Mouse (Mus musculus) small intestine, adult 2 months (tissue): Measurements from ENCODE around the gene Gm17720. TPM values are rescaled to one million over a fixed set of nuclear protein-coding genes. Genes with fewer than 3 reads are reported as not detected.
"Not testable (repeated sequence)": the region's sequence is repeated elsewhere in the genome, so short reads cannot be mapped to it uniquely, and the experiment has no call there.

Experiments
- H3K27ac ChIP-seq: fragments of 200-500 bp; 2 replicates; pipeline ENCODE4 v1.5.1; 2012; ENCODE audit warnings: low read depth, low read length, control low read depth, inconsistent platforms; ENCODE audit not compliant: insufficient read depth
- H3K27me3 ChIP-seq: fragments of 200-500 bp; 2 replicates; pipeline ENCODE4 v1.6.1; 2012; ENCODE audit warnings: mild to moderate bottlenecking, moderate library complexity, low read length, inconsistent platforms; ENCODE audit not compliant: control insufficient read depth, insufficient read depth
- H3K36me3 ChIP-seq: fragments of 200-500 bp; 2 replicates; pipeline ENCODE4 v1.6.1; 2012; ENCODE audit warnings: mild to moderate bottlenecking, low read length, control low read depth, inconsistent platforms; ENCODE audit not compliant: control insufficient read depth, insufficient read depth
- H3K4me1 ChIP-seq: fragments of 200-500 bp; 2 replicates; pipeline ENCODE4 v1.6.1; 2012; ENCODE audit warnings: low read length, inconsistent platforms, mixed read lengths; ENCODE audit not compliant: control insufficient read depth, insufficient read depth, insufficient read length
- H3K4me3 ChIP-seq: fragments of 200-500 bp; 2 replicates; pipeline ENCODE4 v1.5.1; 2012; ENCODE audit warnings: low read depth, mild to moderate bottlenecking, control low read depth, inconsistent platforms, low read length, moderate library complexity
- CTCF ChIP-seq: fragments of 200-500 bp; IDR thresholded peaks from 2 replicates; pipeline ENCODE4 v1.5.1; 2012; ENCODE audit warnings: low read depth, mild to moderate bottlenecking, control low read depth, inconsistent platforms, low read length, moderate library complexity, mixed read lengths; ENCODE audit not compliant: insufficient replicate concordance, insufficient read length; ENCODE audit errors: extremely low read depth
- POLR2A ChIP-seq: fragments of 200-500 bp; IDR thresholded peaks from 2 replicates; pipeline ENCODE4 v1.6.1; 2012; ENCODE audit warnings: low read depth, mild to moderate bottlenecking, control low read depth, inconsistent platforms, low read length, moderate library complexity
- WGBS: fragments of 180-500 bp; shearing (Covaris S2); methylation state at CpG from one replicate; pipeline ENCODE4 v1.1.7; 2018; 5-methylcytosine and 5-hydroxymethylcytosine counted together
- polyA plus RNA-seq: library from polyadenylated mRNA; depleted of rRNA; stranded (reverse); fragments of >200 nt; gene quantifications from 2 replicates; pipeline ENCODE4 v1.2.3, GENCODE M21; 2012; rRNA removed

Gm17720 gene
- polyA plus RNA-seq, 1 experiment = not detected

GRCm38 (mm10) chr8:110039659-110040058, 62.9 kb downstream of the Gm17720 start, which contains the start of gene Chst4:
Chst4 (minus strand) TSS chr8:110039740.
- H3K36me3 ChIP-seq = 0 out of 2 replicates have a peak, but pooled peaks cover 1% of the 10 kb centered on the region
- H3K27ac ChIP-seq = peak within 1 kb of the TSS; percentile 89
- 31% methylated on average over 5 of the region's 5 CpGs for WGBS
- peaks cover 30% of the 10 kb centered on the region for H3K4me1 ChIP-seq
- H3K4me3 ChIP-seq = peak within 1 kb of the TSS; percentile 32
- TF ChIP-seq POLR2A = no peak
- H3K27me3 ChIP-seq = no peaks in the 10 kb centered on the region

DNA sequence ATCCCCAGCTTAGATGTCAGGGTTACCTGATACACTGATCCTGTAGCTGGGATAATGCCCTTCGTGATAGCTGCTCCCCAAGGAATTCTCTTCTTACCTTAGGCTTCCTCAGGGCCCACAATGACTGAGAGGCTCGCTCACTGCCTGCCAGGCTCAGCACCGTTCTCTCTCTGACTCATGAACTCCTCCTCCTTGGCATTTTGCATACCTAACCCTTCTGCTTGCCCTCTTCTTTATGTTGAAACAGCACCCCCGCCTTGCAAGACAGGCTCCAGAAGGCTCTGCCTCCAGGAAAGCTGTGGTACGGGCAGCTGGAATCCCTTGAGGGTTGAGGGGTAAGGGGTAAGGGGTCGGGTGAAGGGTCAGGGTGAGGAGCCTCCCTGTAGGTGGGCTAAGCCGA, 63.3 kb downstream of the Gm17720 start:
- Histone ChIP-seq H3K36me3 (0 out of 2 replicates have a peak, but pooled peaks cover 1% of the 10 kb centered on the region), H3K27me3 (no peaks in the 10 kb centered on the region), H3K4me3 (peak overlapping the region; percentile 32), H3K27ac (peak overlapping the region; percentile 77), H3K4me1 (peaks cover 30% of the 10 kb centered on the region)
- TF ChIP-seq POLR2A (no peak), CTCF (no peak)
- 13% methylated on average over 7 of the region's 7 CpGs for WGBS

DNA sequence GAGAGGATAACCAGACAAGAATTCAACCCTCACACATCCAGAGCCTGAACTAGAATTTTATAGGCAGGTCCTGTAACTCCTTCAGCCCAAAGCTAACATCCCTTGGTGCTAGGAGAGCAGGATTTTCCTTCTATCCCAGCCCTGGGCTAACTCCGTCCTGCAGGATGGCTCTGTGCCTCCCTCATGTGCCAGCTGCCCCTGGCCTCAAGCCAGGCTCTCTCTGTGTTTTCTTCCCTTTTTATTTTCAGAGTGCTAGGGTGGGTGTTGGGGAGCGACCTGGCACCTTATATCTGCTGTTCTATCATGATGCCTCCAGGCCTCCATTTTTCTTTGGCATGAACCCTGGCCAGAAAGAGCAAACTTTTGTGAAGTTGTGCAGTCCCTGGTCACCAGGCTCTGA, 66.4 kb downstream of the Gm17720 start:
- Histone ChIP-seq H3K36me3 (0 out of 2 replicates have a peak, but pooled peaks cover 1% of the 10 kb centered on the region), H3K4me3 (no peak overlapping the region), H3K27me3 (no peaks in the 10 kb centered on the region), H3K4me1 (peaks cover 29% of the 10 kb centered on the region), H3K27ac (no peak overlapping the region)
- WGBS = 43% methylated on average over 2 of the region's 2 CpGs
- TF ChIP-seq POLR2A = no peak
- TF ChIP-seq CTCF = no peak

- Histone ChIP-seq H3K4me1 (peaks cover 20% of the 10 kb centered on the region), H3K27me3 (no peaks in the 10 kb centered on the region), H3K4me3 (no peak overlapping the region), H3K36me3 (0 out of 2 replicates have a peak, but pooled peaks cover 1% of the 10 kb centered on the region), H3K27ac (no peak overlapping the region)
- WGBS = 76% methylated on average over 4 of the region's 4 CpGs
- no peak for TF ChIP-seq CTCF
- TF ChIP-seq POLR2A = no peak
Observed at GRCm38 (mm10) chr8:110034331-110034730, 68.2 kb downstream of the Gm17720 start.

- not testable (repeated sequence) for H3K4me3 ChIP-seq, H3K36me3 ChIP-seq, H3K27me3 ChIP-seq, H3K27ac ChIP-seq
- H3K4me1 ChIP-seq = peaks cover 15% of the 10 kb centered on the region
- 57% methylated on average over 8 of the region's 8 CpGs for WGBS
Observed at GRCm38 (mm10) chr8:110033771-110034170, 68.8 kb downstream of the Gm17720 start.

Other genes with a start within 250 kb of the Gm17720 start
- gene Phlpp2, start 234.2 kb downstream of the Gm17720 start, polyA plus RNA-seq = 6.0 and 25.0 TPM in 2 replicates
- gene Marveld3, start 140.6 kb downstream of the Gm17720 start, polyA plus RNA-seq = 26.5 and 48.7 TPM in 2 replicates
- gene Tat, start 112.3 kb downstream of the Gm17720 start, polyA plus RNA-seq = 0.13 TPM in 1 of 2 replicates, not detected in the other
- gene Chst4, start 63.0 kb downstream of the Gm17720 start, polyA plus RNA-seq = 25.9 and 27.1 TPM in 2 replicates
- 0.39 and 0.53 TPM in 2 replicates for gene Zfp612, start 23.0 kb downstream of the Gm17720 start, polyA plus RNA-seq
- not detected in 2 replicates for gene Gm21964, start 1.5 kb downstream of the Gm17720 start, polyA plus RNA-seq
- 1.4 and 3.1 TPM in 2 replicates for gene Calb2, start 65.5 kb upstream of the Gm17720 start, polyA plus RNA-seq
- 1.2 TPM in 2 replicates for gene Cmtr2, start 112.9 kb upstream of the Gm17720 start, polyA plus RNA-seq
- gene Hydin, start 164.2 kb upstream of the Gm17720 start, polyA plus RNA-seq = not detected in 2 replicates